Mouse (Mus musculus) liver, embryonic 14.5 days (tissue): ENCODE measurements around the gene Bpifa2.

ENCODE experiments used
- CTCF ChIP-seq: IDR thresholded peaks from 2 replicates; pipeline ENCODE4 v1.5.1; 2016; ENCODE audit warnings: antibody characterized with exemption, low read depth, control low read depth
- EP300 ChIP-seq: IDR thresholded peaks from 2 replicates; pipeline ENCODE4 v1.6.1; 2016; ENCODE audit warnings: antibody characterized with exemption, low read depth

DNA sequence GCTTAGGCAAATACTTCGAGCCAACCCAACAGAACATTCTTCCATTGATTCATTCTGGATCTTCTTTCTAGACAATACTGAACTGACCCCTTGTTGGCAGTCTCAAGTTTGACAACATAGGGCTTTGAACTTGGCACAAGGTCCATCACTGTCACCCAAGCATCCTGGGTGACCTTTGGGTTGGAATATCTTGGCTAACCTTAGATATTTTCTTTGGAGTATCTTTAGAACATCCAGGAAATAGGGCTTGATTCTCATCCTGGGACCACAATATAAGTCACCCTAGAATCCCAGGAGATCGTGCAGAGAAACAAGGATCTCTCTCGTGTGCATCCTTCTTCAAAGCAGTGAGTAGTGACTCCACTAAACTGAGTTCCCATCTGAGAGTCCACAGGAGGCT, at the start of gene Bpifa2:
- no peak for TF ChIP-seq CTCF
- TF ChIP-seq EP300 = no peak
